Mouse (Mus musculus) limb, embryonic 15.5 days (tissue): Measurements from ENCODE around the gene Serinc4. TPM values are rescaled to one million over a fixed set of nuclear protein-coding genes. Genes with fewer than 3 reads are reported as not detected.
A peak's percentile ranks its signal among the peaks of the same experiment; 100 is the strongest.
"Not testable (repeated sequence)": the region's sequence is repeated elsewhere in the genome, so short reads cannot be mapped to it uniquely, and the experiment has no call there.

Experiments used
- ATAC-seq: fragments of 200-750 bp; cut with Nextera tagmentation; 2 replicates; pipeline ENCODE4 v1.8.0; 2017; ENCODE audit warnings: low read depth, moderate TSS enrichment; ENCODE audit not compliant: insufficient number of reproducible peaks, low FRiP score, low TSS enrichment
- H3K27ac ChIP-seq: fragments of 300-500 bp; sonication (generic); 2 replicates; pipeline ENCODE4 v1.5.1; 2015; ENCODE audit warnings: moderate library complexity, mild to moderate bottlenecking, inconsistent platforms
- H3K27me3 ChIP-seq: fragments of 300-500 bp; sonication (generic); 2 replicates; pipeline ENCODE4 v1.6.1; 2015; ENCODE audit warnings: inconsistent platforms
- H3K36me3 ChIP-seq: fragments of 300-500 bp; sonication (generic); 2 replicates; pipeline ENCODE4 v1.6.1; 2015; ENCODE audit warnings: inconsistent platforms
- H3K4me1 ChIP-seq: fragments of 300-500 bp; sonication (generic); 2 replicates; pipeline ENCODE4 v1.6.1; 2015; ENCODE audit warnings: inconsistent platforms
- H3K4me2 ChIP-seq: fragments of 300-500 bp; sonication (generic); 2 replicates; pipeline ENCODE4 v1.6.1; 2015; ENCODE audit warnings: mild to moderate bottlenecking, inconsistent platforms
- H3K4me3 ChIP-seq: fragments of 300-500 bp; sonication (generic); 2 replicates; pipeline ENCODE4 v1.5.1; 2015; ENCODE audit warnings: mild to moderate bottlenecking, inconsistent platforms
- H3K9ac ChIP-seq: fragments of 300-500 bp; sonication (generic); 2 replicates; pipeline ENCODE4 v1.6.1; 2015; ENCODE audit warnings: inconsistent platforms
- H3K9me3 ChIP-seq: fragments of 300-500 bp; sonication (generic); 2 replicates; pipeline ENCODE4 v1.6.1; 2016; ENCODE audit warnings: inconsistent platforms
- WGBS: fragments of 180-500 bp; shearing (Covaris S2); methylation state at CpG from one replicate; pipeline ENCODE4 v1.1.7; 2015; 5-methylcytosine and 5-hydroxymethylcytosine counted together
- polyA plus RNA-seq: library from polyadenylated mRNA; unstranded; fragments of >200 nt; fragmentation: Nextera tagmentation; extraction: Ambion mirVana; gene quantifications from 2 replicates; pipeline ENCODE4 v1.2.1, GENCODE M21; 2015

The Serinc4 gene
- 0.12 and 0.25 TPM in 2 replicates for polyA plus RNA-seq

GRCm38 (mm10) chr2:121456692-121457642 is at the start of gene Serinc4:
Gene Serinc4, minus strand, starts transcription at chr2:121456781.
- Histone ChIP-seq H3K4me3 (peak within 1 kb of the TSS; percentile 69), H3K36me3 (peaks cover 35% of the 10 kb centered on the region), H3K4me1 (peaks cover 15% of the 10 kb centered on the region), H3K9ac (peak within 1 kb of the TSS; percentile 61), H3K4me2 (peak within 1 kb of the TSS; percentile 46), H3K27ac (peak within 1 kb of the TSS; percentile 83), H3K27me3 (no peaks in the 10 kb centered on the region), H3K9me3 (no peaks in the 10 kb centered on the region)
- peak; percentile 79; the same call in 1 of the 2 replicates for ATAC-seq
- 4% methylated on average over 41 of the region's 41 CpGs for WGBS

- H3K27me3 ChIP-seq, H3K27ac ChIP-seq, H3K4me3 ChIP-seq, H3K9ac ChIP-seq, H3K4me1 ChIP-seq, H3K9me3 ChIP-seq, ATAC-seq, H3K36me3 ChIP-seq, H3K4me2 ChIP-seq: not testable (repeated sequence)
- 100% methylated on average over 1 of the region's 6 CpGs for WGBS
Measured at GRCm38 (mm10) chr2:121501550-121501949, 45.0 kb upstream of the Serinc4 start.

DNA sequence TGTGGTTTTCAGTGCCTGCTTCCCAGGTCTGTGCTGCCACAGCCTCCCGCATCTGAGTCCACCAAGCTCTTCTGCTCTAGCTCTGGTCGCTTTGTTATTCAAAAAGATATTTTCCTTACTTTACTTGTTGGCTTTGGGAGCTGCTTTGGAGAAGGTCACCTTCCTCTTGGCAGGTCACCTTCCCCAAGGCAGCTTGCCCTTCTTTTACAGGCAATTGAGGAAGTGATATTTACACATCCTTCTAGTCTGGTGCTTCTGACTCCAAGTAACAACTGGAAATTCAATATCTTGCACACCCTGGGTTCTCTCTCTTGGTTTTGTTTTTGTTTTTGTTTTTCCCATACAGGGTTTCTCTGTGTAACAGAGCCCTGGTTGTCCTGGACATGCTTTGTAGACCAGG is 27.8 kb upstream of the Serinc4 start:
- H3K4me3 ChIP-seq, H3K9me3 ChIP-seq, H3K9ac ChIP-seq, H3K4me1 ChIP-seq, ATAC-seq, H3K27ac ChIP-seq, H3K27me3 ChIP-seq, H3K4me2 ChIP-seq, H3K36me3 ChIP-seq: not testable (repeated sequence)
- WGBS = 77% methylated on average over 2 of the region's 2 CpGs

GRCm38 (mm10) chr2:121483576-121483975 is 27.0 kb upstream of the Serinc4 start:
- Histone ChIP-seq H3K27ac (no peak overlapping the region), H3K9ac (no peak overlapping the region), H3K4me2 (no peak overlapping the region), H3K9me3 (no peaks in the 10 kb centered on the region), H3K4me3 (no peak overlapping the region), H3K4me1 (no peaks in the 10 kb centered on the region), H3K36me3 (no peaks in the 10 kb centered on the region), H3K27me3 (no peaks in the 10 kb centered on the region)
- no peak for ATAC-seq
- WGBS = 32% methylated on average over 8 of the region's 8 CpGs

DNA sequence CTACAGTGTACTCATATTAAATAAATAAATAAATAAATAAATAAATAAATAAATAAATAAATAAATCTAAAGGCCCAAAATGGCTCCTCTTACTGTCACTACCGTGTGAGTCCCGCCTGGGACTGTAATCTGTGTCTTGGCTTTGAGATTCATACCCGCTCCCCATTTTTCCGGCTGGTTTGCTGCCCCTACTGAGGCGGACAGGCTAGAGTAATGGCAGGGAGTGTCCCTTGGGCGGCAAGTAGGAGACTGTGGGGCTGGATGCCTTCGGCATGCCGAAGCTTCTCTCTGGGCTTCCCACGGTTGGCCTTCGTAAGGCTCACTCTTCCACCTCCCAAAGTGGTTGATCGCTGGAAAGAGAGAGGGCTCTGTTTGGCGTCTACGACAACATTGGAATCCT is 24.3 kb upstream of the Serinc4 start:
- not testable (repeated sequence) for H3K4me3 ChIP-seq, H3K36me3 ChIP-seq, ATAC-seq, H3K4me1 ChIP-seq, H3K9ac ChIP-seq, H3K27me3 ChIP-seq, H3K27ac ChIP-seq, H3K4me2 ChIP-seq, H3K9me3 ChIP-seq
- WGBS = 81% methylated on average over 13 of the region's 13 CpGs

DNA sequence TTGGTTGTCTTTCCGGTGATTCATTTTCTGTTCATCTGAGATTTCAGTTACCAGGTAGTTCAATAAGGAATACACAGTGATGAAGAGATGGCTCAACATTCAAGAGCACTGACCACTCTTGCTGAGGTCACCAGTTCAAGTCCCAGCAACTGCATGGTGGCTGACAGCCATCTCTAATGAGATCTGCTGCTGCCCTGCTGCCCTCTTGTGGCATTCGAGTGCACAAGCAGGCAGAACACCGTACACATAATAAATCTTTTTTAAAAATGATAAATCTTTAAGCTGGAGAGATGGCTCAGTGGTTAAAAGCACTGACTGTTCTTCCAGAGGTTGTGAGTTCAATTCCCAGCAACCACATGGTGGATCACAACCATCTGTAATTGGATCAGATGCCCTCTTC is 23.9 kb upstream of the Serinc4 start:
- H3K27me3 ChIP-seq = no peaks in the 10 kb centered on the region
- H3K4me2 ChIP-seq = no peak overlapping the region
- H3K4me1 ChIP-seq = no peaks in the 10 kb centered on the region
- ATAC-seq = no peak
- H3K4me3 ChIP-seq = no peak overlapping the region
- no peaks in the 10 kb centered on the region for H3K9me3 ChIP-seq
- no peak overlapping the region for H3K9ac ChIP-seq
- no peak overlapping the region for H3K27ac ChIP-seq
- WGBS = 53% methylated on average over 3 of the region's 3 CpGs
- H3K36me3 ChIP-seq = no peaks in the 10 kb centered on the region

DNA sequence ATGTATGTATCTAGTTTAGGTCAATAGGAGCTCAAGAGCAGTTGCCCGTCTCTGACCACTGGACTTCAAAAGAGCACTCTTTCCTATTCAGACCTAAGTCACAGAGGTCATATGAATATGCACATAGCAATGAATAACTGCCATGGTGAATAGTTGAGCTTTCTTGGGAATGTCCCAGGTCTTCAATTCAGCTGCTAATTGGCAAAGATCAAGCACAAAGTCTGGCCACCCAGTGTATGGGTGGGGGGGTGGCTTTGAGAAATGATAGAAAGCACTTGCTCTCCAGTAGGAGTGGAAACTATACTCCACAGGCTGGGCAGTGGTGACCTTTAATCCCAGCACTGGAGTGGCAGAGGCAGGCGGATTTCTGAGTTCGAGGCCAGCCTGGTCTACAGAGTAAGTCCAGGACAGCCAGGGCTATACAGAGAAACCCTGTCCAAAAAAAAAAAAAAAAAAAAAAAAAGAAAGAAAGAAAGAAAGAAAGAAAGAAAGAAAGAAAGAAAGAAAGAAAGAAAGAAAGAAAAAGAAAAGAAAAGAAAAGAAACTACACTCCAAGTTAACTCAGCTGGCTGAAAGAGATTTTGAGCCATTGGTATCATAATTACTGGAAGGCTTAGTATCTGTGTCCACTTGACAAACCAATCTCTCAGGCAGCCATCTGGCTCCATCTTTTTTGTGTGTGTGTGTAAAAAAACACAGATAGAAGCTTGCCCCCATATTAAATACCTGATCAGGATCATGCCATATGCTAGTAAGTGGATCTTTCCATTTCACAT is 21.1 kb upstream of the Serinc4 start:
- Histone ChIP-seq H3K36me3 (no peaks in the 10 kb centered on the region), H3K27ac (no peak overlapping the region), H3K4me3 (no peak overlapping the region), H3K27me3 (no peaks in the 10 kb centered on the region), H3K4me1 (peaks cover 3% of the 10 kb centered on the region; the same call in 1 of the 2 replicates), H3K4me2 (no peak overlapping the region), H3K9ac (no peak overlapping the region), H3K9me3 (no peaks in the 10 kb centered on the region)
- 86% methylated on average over 3 of the region's 3 CpGs for WGBS
- ATAC-seq = no peak

GRCm38 (mm10) chr2:121475306-121475705 is 18.7 kb upstream of the Serinc4 start:
- ATAC-seq, H3K27me3 ChIP-seq, H3K4me3 ChIP-seq, H3K36me3 ChIP-seq, H3K4me2 ChIP-seq, H3K27ac ChIP-seq, H3K9me3 ChIP-seq, H3K4me1 ChIP-seq, H3K9ac ChIP-seq: not testable (repeated sequence)
- WGBS = 95% methylated on average over 2 of the region's 2 CpGs

GRCm38 (mm10) chr2:121474180-121474535 is 17.6 kb upstream of the Serinc4 start:
- H3K4me3 ChIP-seq = peak overlapping the region; percentile 64
- H3K4me1 ChIP-seq = peaks cover 3% of the 10 kb centered on the region; the same call in 1 of the 2 replicates
- H3K27me3 ChIP-seq = no peaks in the 10 kb centered on the region
- no peak for ATAC-seq
- no peaks in the 10 kb centered on the region for H3K9me3 ChIP-seq
- peak overlapping the region; percentile 63 for H3K27ac ChIP-seq
- no peak overlapping the region for H3K9ac ChIP-seq
- 0 out of 2 replicates have a peak, but pooled peaks cover 3% of the 10 kb centered on the region for H3K36me3 ChIP-seq
- WGBS = 35% methylated on average over 8 of the region's 8 CpGs
- H3K4me2 ChIP-seq = peak overlapping the region; percentile 66

GRCm38 (mm10) chr2:121473301-121474179 is 17.0 kb upstream of the Serinc4 start, which contains the start of gene Mfap1b:
Gene Mfap1b, minus strand, starts transcription at chr2:121474067.
- peak; percentile 84 for ATAC-seq
- not testable (repeated sequence) for H3K27me3 ChIP-seq, H3K9me3 ChIP-seq, H3K36me3 ChIP-seq, H3K4me1 ChIP-seq
- 4% methylated on average over 41 of the region's 41 CpGs for WGBS
- Histone ChIP-seq H3K4me3 (peak within 1 kb of the TSS; percentile 64), H3K4me2 (peak within 1 kb of the TSS; percentile 66), H3K9ac (peak within 1 kb of the TSS; percentile 56), H3K27ac (peak within 1 kb of the TSS; percentile 63)

DNA sequence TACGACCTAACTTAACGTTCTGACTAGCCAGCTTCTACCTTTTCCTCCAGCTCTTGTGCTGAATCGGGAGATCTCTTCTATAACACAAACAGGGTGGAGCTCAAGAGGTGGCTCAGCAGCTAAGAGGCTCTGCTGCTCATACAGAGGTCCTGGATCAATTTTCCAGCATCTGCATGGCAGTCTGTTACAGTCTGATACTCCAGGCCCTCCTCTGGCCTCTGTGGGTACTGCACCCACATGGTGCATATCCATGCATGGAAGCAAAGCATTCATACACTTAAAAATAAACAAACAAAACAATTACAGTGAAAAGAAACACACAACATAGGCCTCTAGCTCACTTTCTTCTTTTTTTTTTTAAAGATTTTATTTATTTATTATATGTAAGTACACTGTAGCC is 16.2 kb upstream of the Serinc4 start:
- ATAC-seq, H3K4me1 ChIP-seq, H3K36me3 ChIP-seq, H3K27ac ChIP-seq, H3K9ac ChIP-seq, H3K27me3 ChIP-seq, H3K9me3 ChIP-seq, H3K4me2 ChIP-seq: not testable (repeated sequence)
- WGBS = 92% methylated on average over 3 of the region's 3 CpGs
- H3K4me3 ChIP-seq = peak overlapping the region; percentile 64
